Mouse (Mus musculus) embryonic facial prominence, embryonic 14.5 days (tissue): ENCODE results near the gene Ehf. TPM values are rescaled to one million over a fixed set of nuclear protein-coding genes. Genes with fewer than 3 reads are reported as not detected.

Source experiments
- ATAC-seq: fragments of 200-750 bp; cut with Nextera tagmentation; 2 replicates; pipeline ENCODE4 v1.8.0; 2017; ENCODE audit warnings: low read depth, moderate number of reproducible peaks, moderate TSS enrichment
- DNase-seq: peaks from one replicate; pipeline ENCODE4 v3.0.0-alpha.2; 2015; ENCODE audit warnings: low spot score
- H3K27ac ChIP-seq: fragments of 300-500 bp; sonication (generic); replicated peaks from 2 replicates; pipeline ENCODE4 v1.5.1; 2014; ENCODE audit warnings: low read depth, mild to moderate bottlenecking, low read length, moderate library complexity
- H3K27me3 ChIP-seq: fragments of 300-500 bp; sonication (generic); replicated peaks from 2 replicates; pipeline ENCODE4 v1.6.1; 2014; ENCODE audit warnings: low read length; ENCODE audit not compliant: control insufficient read depth, insufficient read depth
- H3K36me3 ChIP-seq: fragments of 300-500 bp; sonication (generic); 2 replicates; pipeline ENCODE4 v1.6.1; 2014; ENCODE audit warnings: low read length, mixed read lengths; ENCODE audit not compliant: control insufficient read depth, insufficient read depth
- H3K4me1 ChIP-seq: fragments of 300-500 bp; sonication (generic); 2 replicates; pipeline ENCODE4 v1.6.1; 2014; ENCODE audit warnings: antibody characterized with exemption, low read length; ENCODE audit not compliant: control insufficient read depth, insufficient read depth
- H3K4me2 ChIP-seq: fragments of 300-500 bp; sonication (generic); 2 replicates; pipeline ENCODE4 v1.6.1; 2014; ENCODE audit warnings: low read depth, mild to moderate bottlenecking, low read length, moderate library complexity, mixed read lengths
- H3K4me3 ChIP-seq: fragments of 300-500 bp; sonication (generic); 2 replicates; pipeline ENCODE4 v1.5.1; 2014; ENCODE audit warnings: low read depth, mild to moderate bottlenecking, low read length
- H3K9ac ChIP-seq: fragments of 300-500 bp; sonication (generic); 2 replicates; pipeline ENCODE4 v1.6.1; 2014; ENCODE audit warnings: low read depth, mild to moderate bottlenecking, low read length, moderate library complexity, mixed read lengths
- H3K9me3 ChIP-seq: fragments of 300-500 bp; sonication (generic); 2 replicates; pipeline ENCODE4 v1.6.1; 2016; ENCODE audit warnings: low read length; ENCODE audit not compliant: control insufficient read depth
- WGBS: fragments of 180-500 bp; shearing (Covaris S2); extraction: QIAGEN DNeasy Blood & Tissue Kit; methylation state at CpG from one replicate; pipeline ENCODE4 v1.1.7; 2014; 5-methylcytosine and 5-hydroxymethylcytosine counted together
- polyA plus RNA-seq: library from polyadenylated mRNA; unstranded; fragments of >200 nt; fragmentation: Nextera tagmentation; extraction: Ambion mirVana; gene quantifications from 2 replicates; pipeline ENCODE4 v1.2.1, GENCODE M21; 2014

Ehf gene
- polyA plus RNA-seq, 1 experiment from 2014 or later = 13.1 TPM

- H3K36me3 ChIP-seq = no peaks in the 10 kb centered on the region
- no peak overlapping the region for H3K4me2 ChIP-seq
- ATAC-seq (no peak), DNase-seq (no peak)
- no peaks in the 10 kb centered on the region for H3K27me3 ChIP-seq
- H3K9me3 ChIP-seq = no peaks in the 10 kb centered on the region
- 75% methylated on average over 4 of the region's 4 CpGs for WGBS
- no peak overlapping the region for H3K27ac ChIP-seq
- 0 out of 2 replicates have a peak, but pooled peaks cover 3% of the 10 kb centered on the region for H3K4me1 ChIP-seq
- H3K9ac ChIP-seq = no peak overlapping the region
- H3K4me3 ChIP-seq = no peak overlapping the region
Observed at GRCm38 (mm10) chr2:103215801-103216200, 87.3 kb downstream of the Ehf start.

- Histone ChIP-seq H3K4me2 (no peak overlapping the region), H3K27me3 (no peaks in the 10 kb centered on the region), H3K9ac (no peak overlapping the region), H3K4me3 (no peak overlapping the region), H3K4me1 (0 out of 2 replicates have a peak, but pooled peaks cover 3% of the 10 kb centered on the region), H3K36me3 (no peaks in the 10 kb centered on the region), H3K9me3 (no peaks in the 10 kb centered on the region), H3K27ac (no peak overlapping the region)
- DNase-seq (peak; percentile 23), ATAC-seq (no peak)
- 84% methylated on average over 8 of the region's 8 CpGs for WGBS
Observed at GRCm38 (mm10) chr2:103214861-103215260, 88.2 kb downstream of the Ehf start.

GRCm38 (mm10) chr2:103213547-103213946 lies 89.5 kb downstream of the Ehf start:
- no peak for DNase-seq
- Histone ChIP-seq H3K27me3 (no peaks in the 10 kb centered on the region), H3K9me3 (no peaks in the 10 kb centered on the region), H3K4me3 (no peak overlapping the region), H3K4me1 (0 out of 2 replicates have a peak, but pooled peaks cover 3% of the 10 kb centered on the region), H3K9ac (no peak overlapping the region), H3K4me2 (no peak overlapping the region), H3K27ac (no peak overlapping the region), H3K36me3 (no peaks in the 10 kb centered on the region)
- 43% methylated on average over 1 of the region's 1 CpGs for WGBS
- ATAC-seq = no peak

Other genes starting within 250 kb of the Ehf start
- gene Pdhx, start 229.8 kb downstream of the Ehf start, polyA plus RNA-seq = 36.6 and 41.1 TPM in 2 replicates
- gene Apip, start 229.6 kb downstream of the Ehf start, polyA plus RNA-seq = 80.0 and 90.8 TPM in 2 replicates
- 2.0 and 2.6 TPM in 2 replicates for gene Elf5, start 108.4 kb upstream of the Ehf start, polyA plus RNA-seq
- 89.9 and 98.8 TPM in 2 replicates for gene Cat, start 181.9 kb upstream of the Ehf start, polyA plus RNA-seq